Mouse (Mus musculus): ENCODE data around the gene Taar3.

DNA sequence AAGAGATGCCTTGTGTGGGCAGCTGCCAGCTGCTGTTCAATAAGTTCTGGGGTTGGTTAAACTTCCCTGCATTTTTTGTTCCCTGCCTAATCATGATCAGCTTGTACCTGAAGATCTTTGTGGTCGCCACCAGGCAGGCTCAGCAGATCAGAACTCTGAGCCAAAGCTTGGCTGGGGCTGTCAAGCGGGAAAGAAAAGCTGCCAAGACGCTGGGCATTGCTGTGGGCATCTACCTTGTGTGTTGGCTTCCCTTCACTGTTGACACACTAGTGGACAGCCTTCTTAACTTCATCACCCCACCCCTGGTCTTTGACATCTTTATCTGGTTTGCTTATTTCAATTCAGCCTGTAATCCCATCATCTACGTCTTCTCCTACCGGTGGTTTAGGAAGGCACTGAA, 21.9 kb downstream of the Taar3 start:
- TF ChIP-seq GATA1 (IDR thresholded peaks at IDR 0.05; ENCODE audit: low read length) (no peak), TAL1 (IDR thresholded peaks at IDR 0.05; ENCODE audit: low read length) (no peak)
